Mouse (Mus musculus) hematopoietic stem cell, adult 5-6 weeks (primary cell): Measurements from ENCODE around the gene Olfr361. TPM values are rescaled to one million over a fixed set of nuclear protein-coding genes. Genes with fewer than 3 reads are reported as not detected.
"Not testable (repeated sequence)": the region's sequence is repeated elsewhere in the genome, so short reads cannot be mapped to it uniquely, and the experiment has no call there.

Source experiments
- ATAC-seq, 2 experiments: fragments of 125-278 bp in 1 of 2; replicated peaks in 1 of 2; 2 replicates each; pipeline ENCODE4 v1.8.0; 2016 to 2017; ENCODE audit warnings: inconsistent platforms in 2 of 2, mild to moderate bottlenecking in 2 of 2, moderate number of reproducible peaks in 2 of 2, low read depth in 1 of 2, moderate TSS enrichment in 1 of 2; ENCODE audit not compliant: low FRiP score in 2 of 2, poor library complexity in 2 of 2, severe bottlenecking in 2 of 2, insufficient read depth in 1 of 2, low TSS enrichment in 1 of 2
- total RNA-seq: library from RNA; stranded (forward); fragments of 172-1452, 232-1000 nt; gene quantifications from 2 replicates; pipeline ENCODE4 v1.2.3, GENCODE M21; 2017

Olfr361 gene
- not detected in 2 replicates for total RNA-seq

DNA sequence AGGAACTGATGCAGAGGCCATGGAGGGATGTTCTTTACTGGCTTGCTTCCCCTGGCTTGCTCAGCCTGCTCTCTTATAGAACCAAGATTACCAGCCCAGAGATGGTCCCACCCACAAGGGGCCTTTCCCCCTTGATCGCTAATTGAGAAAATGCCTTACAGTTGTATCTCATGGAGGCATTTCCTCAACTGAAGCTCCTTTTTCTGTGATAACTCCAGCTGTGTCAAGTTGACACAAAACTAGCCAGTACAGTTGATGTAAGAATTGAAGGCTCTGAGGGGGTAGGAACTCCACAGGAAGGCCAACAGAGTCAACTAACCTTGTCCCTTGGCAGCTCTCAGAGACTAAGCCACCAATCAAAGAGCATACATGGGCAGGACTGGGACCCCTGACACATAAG is at the start of gene Olfr361:
Olfr361 (minus strand) TSS at position 101 of the 400 bp plus-strand sequence.
- ATAC-seq, result not testable (repeated sequence)

DNA sequence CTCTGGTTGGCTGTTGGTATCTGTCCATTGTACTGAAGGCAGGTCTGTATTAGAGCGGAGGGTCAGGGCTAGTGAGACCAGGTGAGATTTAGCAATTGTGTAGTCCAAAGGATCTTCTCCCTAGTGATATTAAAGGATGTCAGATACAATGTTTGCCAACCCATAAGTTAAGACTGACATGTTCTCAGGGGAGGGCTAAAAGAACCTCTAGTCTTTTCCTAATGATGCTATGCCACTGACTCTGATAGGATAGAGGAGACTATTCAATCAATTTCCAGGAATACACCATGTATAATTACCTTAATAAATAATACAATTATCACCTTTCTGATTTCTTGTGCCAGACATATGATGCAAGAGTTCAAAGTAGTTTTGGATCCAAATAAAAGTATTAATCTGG is 28.7 kb upstream of the Olfr361 start, which contains the start of gene Olfr362:
Olfr362 (minus strand) TSS at position 101 of the 400 bp plus-strand sequence.
- ATAC-seq, result no peak

DNA sequence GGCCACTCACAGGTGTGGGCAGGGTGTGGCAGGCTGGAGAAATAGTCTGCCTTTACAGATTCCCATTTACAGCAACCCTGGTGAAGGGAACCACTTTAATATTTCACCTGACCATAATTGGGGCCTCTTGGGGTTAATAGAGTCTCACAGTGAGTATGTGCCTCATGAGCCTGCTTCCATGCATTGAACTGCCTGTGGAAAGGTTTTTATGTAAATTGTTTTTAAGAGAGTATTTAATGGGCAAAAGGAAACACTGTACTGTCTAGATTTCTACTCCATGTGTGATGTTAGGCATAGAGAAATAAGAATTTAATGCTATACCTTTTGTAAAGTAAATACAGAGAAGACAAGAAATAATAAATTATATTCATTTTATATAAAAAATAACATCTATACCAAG is 23.6 kb downstream of the Olfr361 start, which contains the start of gene Olfr360:
Olfr360 (plus strand) TSS at position 301 of the 400 bp plus-strand sequence.
- no peak for ATAC-seq

Other genes starting within 250 kb of the Olfr361 start
- gene Olfr350, start 243.0 kb downstream of the Olfr361 start, total RNA-seq, result not detected in 2 replicates
- not detected in 2 replicates for gene Olfr351, start 226.6 kb downstream of the Olfr361 start, total RNA-seq
- not detected in 2 replicates for gene Olfr352, start 220.8 kb downstream of the Olfr361 start, total RNA-seq
- gene Olfr353, start 196.4 kb downstream of the Olfr361 start, total RNA-seq, result not detected in 2 replicates
- not detected in 2 replicates for gene Olfr354, start 183.6 kb downstream of the Olfr361 start, total RNA-seq
- not detected in 2 replicates for gene Olfr355, start 160.4 kb downstream of the Olfr361 start, total RNA-seq
- gene Olfr356, start 152.2 kb downstream of the Olfr361 start, total RNA-seq, result not detected in 2 replicates
- not detected in 2 replicates for gene Olfr357, start 95.5 kb downstream of the Olfr361 start, total RNA-seq
- not detected in 2 replicates for gene Olfr358, start 80.0 kb downstream of the Olfr361 start, total RNA-seq
- not detected in 2 replicates for gene Olfr360, start 23.5 kb downstream of the Olfr361 start, total RNA-seq
- not detected in 2 replicates for gene Olfr362, start 28.6 kb upstream of the Olfr361 start, total RNA-seq
- gene Olfr364-ps1, start 50.0 kb upstream of the Olfr361 start, total RNA-seq, result not detected in 2 replicates
- gene Olfr365, start 98.9 kb upstream of the Olfr361 start, total RNA-seq, result not detected in 2 replicates
- not detected in 2 replicates for gene Olfr366, start 122.3 kb upstream of the Olfr361 start, total RNA-seq
- gene Olfr368, start 237.2 kb upstream of the Olfr361 start, total RNA-seq, result not detected in 2 replicates